Comparison of ENCODE assay signal across 8 mouse cellular contexts in the genomic region with DNA sequence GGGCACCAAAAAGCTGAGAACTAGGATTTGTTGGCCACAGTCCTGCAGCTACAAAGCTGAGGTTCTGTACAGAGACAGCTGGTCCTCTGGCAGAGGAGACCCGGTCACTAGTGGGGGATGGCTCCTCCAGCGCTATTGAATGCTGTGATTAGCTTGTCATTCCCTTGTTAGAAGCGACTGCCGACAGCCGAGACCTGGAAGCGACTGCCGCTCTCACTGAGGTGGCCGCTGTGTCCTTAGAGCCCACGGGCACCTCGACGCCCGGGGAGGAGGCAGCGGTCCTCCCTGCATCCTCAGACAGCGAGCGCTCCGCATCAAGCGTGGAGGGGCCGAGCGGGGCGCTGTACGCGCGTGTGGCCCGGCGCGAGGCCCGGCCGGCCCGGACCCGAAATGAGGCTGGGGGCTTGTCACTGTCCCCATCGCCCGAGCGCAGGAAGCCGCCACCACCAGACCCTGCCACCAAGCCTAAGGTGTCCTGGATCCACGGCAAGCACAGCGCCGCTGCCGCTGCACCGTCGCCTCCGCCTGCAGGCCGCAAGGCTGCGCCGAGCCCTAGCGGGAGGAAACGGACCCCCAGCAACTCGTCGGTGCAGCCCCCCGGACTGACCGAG. TPM values are rescaled to one million over a fixed set of nuclear protein-coding genes. Genes with fewer than 3 reads are reported as not detected.
A peak's percentile ranks its signal among the peaks of the same experiment; 100 is the strongest.
DNase-seq lines count a peak whose midpoint lies in the region; ATAC-seq and TF ChIP-seq lines count a peak whose summit lies in the region.

No protein-coding gene starts in this region.

- peak; percentile 31; the same call in 1 of the 2 replicates for TF ChIP-seq CTCF in forebrain, postnatal 0 days (IDR thresholded peaks at IDR 0.05; ENCODE audit: low read depth)
- TF ChIP-seq CTCF in small intestine, adult 2 months (IDR thresholded peaks at IDR 0.05; ENCODE audit: extremely low read depth, insufficient read length, insufficient replicate concordance, low read depth, low read length) = no peak

- TF ChIP-seq POLR2A in small intestine, adult 2 months (IDR thresholded peaks at IDR 0.05; ENCODE audit: low read depth, low read length) = no peak

- peak overlapping the region; percentile 45 for H3K4me3 ChIP-seq in lung, embryonic 15.5 days
- H3K4me3 ChIP-seq in forebrain, postnatal 0 days (ENCODE audit: low read depth, low read length) = peak overlapping the region; percentile 64
- peak overlapping the region; percentile 39 for H3K4me3 ChIP-seq in limb, embryonic 15.5 days
- peak overlapping the region; percentile 66 for H3K4me3 ChIP-seq in small intestine, adult 2 months (ENCODE audit: low read depth, low read length)

- H3K4me2 ChIP-seq in lung, embryonic 15.5 days = peak overlapping the region; percentile 92
- H3K4me2 ChIP-seq in forebrain, postnatal 0 days (ENCODE audit: low read depth) = peak overlapping the region; percentile 97
- H3K4me2 ChIP-seq in limb, embryonic 15.5 days = peak overlapping the region; percentile 66

- peak overlapping the region; percentile 74 for H3K27ac ChIP-seq in lung, embryonic 15.5 days
- peak overlapping the region; percentile 93 for H3K27ac ChIP-seq in forebrain, postnatal 0 days (ENCODE audit: low read depth, low read length)
- peak overlapping the region; percentile 88 for H3K27ac ChIP-seq in limb, embryonic 15.5 days
- no peak overlapping the region for H3K27ac ChIP-seq in small intestine, adult 2 months (ENCODE audit: insufficient read depth, low read depth, low read length)

- H3K9ac ChIP-seq in lung, embryonic 15.5 days = peak overlapping the region; percentile 57
- H3K9ac ChIP-seq in forebrain, postnatal 0 days = peak overlapping the region; percentile 90
- peak overlapping the region; percentile 45 for H3K9ac ChIP-seq in limb, embryonic 15.5 days

- peaks cover 88% of the 10 kb centered on the region for H3K4me1 ChIP-seq in lung, embryonic 15.5 days
- H3K4me1 ChIP-seq in forebrain, postnatal 0 days (ENCODE audit: insufficient read depth) = peaks cover 33% of the 10 kb centered on the region; the same call in 1 of the 2 replicates
- peaks cover 96% of the 10 kb centered on the region for H3K4me1 ChIP-seq in limb, embryonic 15.5 days
- peaks cover 28% of the 10 kb centered on the region for H3K4me1 ChIP-seq in small intestine, adult 2 months (ENCODE audit: control insufficient read depth, insufficient read depth, insufficient read length, low read length)

- no peaks in the 10 kb centered on the region for H3K9me3 ChIP-seq in lung, embryonic 15.5 days
- no peaks in the 10 kb centered on the region for H3K9me3 ChIP-seq in forebrain, postnatal 0 days (ENCODE audit: low read length)
- no peaks in the 10 kb centered on the region for H3K9me3 ChIP-seq in limb, embryonic 15.5 days

- WGBS in lung, embryonic 15.5 days = 10% methylated on average over 50 of the region's 50 CpGs
- WGBS in forebrain, postnatal 0 days = under 1% methylated on average over 50 of the region's 50 CpGs
- 7% methylated on average over 50 of the region's 50 CpGs for WGBS in limb, embryonic 15.5 days
- 22% methylated on average over 50 of the region's 50 CpGs for WGBS in small intestine, adult 2 months

- H3K36me3 ChIP-seq in lung, embryonic 15.5 days = peaks cover 14% of the 10 kb centered on the region; the same call in 1 of the 2 replicates
- H3K36me3 ChIP-seq in forebrain, postnatal 0 days (ENCODE audit: insufficient read depth) = no peaks in the 10 kb centered on the region
- H3K36me3 ChIP-seq in limb, embryonic 15.5 days = peaks cover 42% of the 10 kb centered on the region
- H3K36me3 ChIP-seq in small intestine, adult 2 months (ENCODE audit: control insufficient read depth, insufficient read depth, low read length) = no peaks in the 10 kb centered on the region

- ATAC-seq in cerebellum, adult (ENCODE audit: insufficient number of reproducible peaks, low FRiP score, low TSS enrichment) = 0 out of 2 replicates have a peak, but pooled peaks have one; percentile 2
- ATAC-seq in lung, embryonic 15.5 days (ENCODE audit: borderline replicate concordance, extremely low read depth, low FRiP score, low TSS enrichment) = no peak; the same call in 1 of the 2 replicates
- peak; percentile 32; the same call in 1 of the 2 replicates for ATAC-seq in forebrain, postnatal 0 days
- no peak for ATAC-seq in limb, embryonic 15.5 days (ENCODE audit: insufficient number of reproducible peaks, low FRiP score, low TSS enrichment, low read depth)

- DNase-seq in cerebellum, adult 11 months = no peak
- no peak for DNase-seq in lung, postnatal 25 days (ENCODE audit: low spot score)
- peak; percentile 70 for DNase-seq in forebrain, postnatal 0 days
- DNase-seq in ovary, postnatal 10 days (ENCODE audit: low spot score) = no peak

- peaks cover 57% of the 10 kb centered on the region for H3K27me3 ChIP-seq in lung, embryonic 15.5 days
- H3K27me3 ChIP-seq in forebrain, postnatal 0 days (ENCODE audit: insufficient read depth, low read length) = peaks cover 42% of the 10 kb centered on the region
- H3K27me3 ChIP-seq in limb, embryonic 15.5 days = peaks cover 23% of the 10 kb centered on the region
- peaks cover 63% of the 10 kb centered on the region for H3K27me3 ChIP-seq in small intestine, adult 2 months (ENCODE audit: control insufficient read depth, insufficient read depth, low read length)

RNA-seq across cellular contexts. Expression of gene Scarf2, which starts 9.6 kb away (rescaled TPM):
- polyA plus RNA-seq in lung, embryonic 15.5 days (2015; fragmentation: Nextera tagmentation; extraction: Ambion mirVana) = 20.5 and 23.9 TPM in 2 replicates
- total RNA-seq in forebrain, postnatal 0 days (2014; rRNA removed) = 6.2 and 10.6 TPM in 2 replicates
- 1.9 and 2.1 TPM in 2 replicates for polyA plus RNA-seq in forebrain, postnatal 0 days (2015; fragmentation: Nextera tagmentation; extraction: Ambion mirVana)
- 25.0 and 32.4 TPM in 2 replicates for polyA plus RNA-seq in limb, embryonic 15.5 days (2015; fragmentation: Nextera tagmentation; extraction: Ambion mirVana)
- polyA plus RNA-seq in small intestine, adult 2 months (2012; rRNA removed) = 27.7 and 33.2 TPM in 2 replicates

RNA-seq across cellular contexts. Expression of gene B830017H08Rik, which starts 26.2 kb away (rescaled TPM):
- polyA plus RNA-seq in lung, embryonic 15.5 days (2015; fragmentation: Nextera tagmentation; extraction: Ambion mirVana) = 0.09 TPM in 1 of 2 replicates, not detected in the other
- total RNA-seq in forebrain, postnatal 0 days (2014; rRNA removed) = 4.5 and 5.9 TPM in 2 replicates
- polyA plus RNA-seq in forebrain, postnatal 0 days (2015; fragmentation: Nextera tagmentation; extraction: Ambion mirVana) = 6.8 TPM in 2 replicates
- 0.17 TPM in 1 of 2 replicates, not detected in the other for polyA plus RNA-seq in limb, embryonic 15.5 days (2015; fragmentation: Nextera tagmentation; extraction: Ambion mirVana)
- not detected in 2 replicates for polyA plus RNA-seq in small intestine, adult 2 months (2012; rRNA removed)

RNA-seq across cellular contexts. Expression of gene Car15, which starts 31.5 kb away (rescaled TPM):
- 1.8 and 3.3 TPM in 2 replicates for polyA plus RNA-seq in lung, embryonic 15.5 days (2015; fragmentation: Nextera tagmentation; extraction: Ambion mirVana)
- total RNA-seq in forebrain, postnatal 0 days (2014; rRNA removed) = 4.2 and 7.5 TPM in 2 replicates
- polyA plus RNA-seq in forebrain, postnatal 0 days (2015; fragmentation: Nextera tagmentation; extraction: Ambion mirVana) = 1.8 and 1.9 TPM in 2 replicates
- 2.2 and 3.4 TPM in 2 replicates for polyA plus RNA-seq in limb, embryonic 15.5 days (2015; fragmentation: Nextera tagmentation; extraction: Ambion mirVana)
- 4.1 and 13.0 TPM in 2 replicates for polyA plus RNA-seq in small intestine, adult 2 months (2012; rRNA removed)

RNA-seq across cellular contexts. Expression of gene Klhl22, which starts 47.3 kb away (rescaled TPM):
- polyA plus RNA-seq in lung, embryonic 15.5 days (2015; fragmentation: Nextera tagmentation; extraction: Ambion mirVana) = 61.2 and 66.0 TPM in 2 replicates
- 117 and 162 TPM in 2 replicates for total RNA-seq in forebrain, postnatal 0 days (2014; rRNA removed)
- polyA plus RNA-seq in forebrain, postnatal 0 days (2015; fragmentation: Nextera tagmentation; extraction: Ambion mirVana) = 69.6 and 73.8 TPM in 2 replicates
- polyA plus RNA-seq in limb, embryonic 15.5 days (2015; fragmentation: Nextera tagmentation; extraction: Ambion mirVana) = 83.9 and 88.5 TPM in 2 replicates
- polyA plus RNA-seq in small intestine, adult 2 months (2012; rRNA removed) = 34.8 and 60.9 TPM in 2 replicates

Comparison
In these comparisons a context has a peak if more than half of its experiments do, and no peak if none do; other contexts are left out.
1. ATAC-seq: peak in cerebellum, adult (single experiment) and forebrain, postnatal 0 days (single experiment); none in lung, embryonic 15.5 days (single experiment) and limb, embryonic 15.5 days (single experiment).
2. Peak in every context shown above with its lines, with median percentiles within 50 percentile points of each other: H3K4me2 ChIP-seq, H3K4me3 ChIP-seq and H3K9ac ChIP-seq.